Mouse (Mus musculus) hindbrain, embryonic 14.5 days (tissue): ENCODE measurements around the gene Eif4g3. TPM values are rescaled to one million over a fixed set of nuclear protein-coding genes. Genes with fewer than 3 reads are reported as not detected.

Experiments used
- ATAC-seq: fragments of 200-750 bp; cut with Nextera tagmentation; 2 replicates; pipeline ENCODE4 v1.8.0; 2017; ENCODE audit warnings: moderate number of reproducible peaks, mild to moderate bottlenecking, moderate TSS enrichment, moderate library complexity; ENCODE audit not compliant: low FRiP score
- DNase-seq: peaks from one replicate; pipeline ENCODE4 v3.0.0-alpha.2; 2015; ENCODE audit warnings: low spot score
- H3K27ac ChIP-seq: fragments of 300-500 bp; sonication (generic); 2 replicates; pipeline ENCODE4 v1.5.1; 2014; ENCODE audit warnings: mild to moderate bottlenecking, moderate library complexity
- H3K27me3 ChIP-seq: fragments of 300-500 bp; sonication (generic); 2 replicates; pipeline ENCODE4 v1.6.1; 2014; ENCODE audit warnings: mild to moderate bottlenecking, low read length, mixed read lengths; ENCODE audit not compliant: control insufficient read depth, insufficient read depth
- H3K36me3 ChIP-seq: fragments of 300-500 bp; sonication (generic); replicated peaks from 2 replicates; pipeline ENCODE4 v1.6.1; 2014; ENCODE audit not compliant: control insufficient read depth, insufficient read depth
- H3K4me1 ChIP-seq: fragments of 300-500 bp; sonication (generic); replicated peaks from 2 replicates; pipeline ENCODE4 v1.6.1; 2014; ENCODE audit warnings: antibody characterized with exemption, low read length, mixed read lengths; ENCODE audit not compliant: control insufficient read depth, insufficient read depth
- H3K4me2 ChIP-seq: fragments of 300-500 bp; sonication (generic); replicated peaks from 2 replicates; pipeline ENCODE4 v1.6.1; 2014; ENCODE audit warnings: mild to moderate bottlenecking, moderate library complexity
- H3K4me3 ChIP-seq: fragments of 300-500 bp; sonication (generic); replicated peaks from 2 replicates; pipeline ENCODE4 v1.5.1; 2014; ENCODE audit warnings: mild to moderate bottlenecking, low read length
- H3K9ac ChIP-seq: fragments of 300-500 bp; sonication (generic); 2 replicates; pipeline ENCODE4 v1.6.1; 2014
- H3K9me3 ChIP-seq: fragments of 300-500 bp; sonication (generic); 2 replicates; pipeline ENCODE4 v1.6.1; 2016; ENCODE audit warnings: low read length; ENCODE audit not compliant: control insufficient read depth
- WGBS: fragments of 180-500 bp; shearing (Covaris S2); extraction: QIAGEN DNeasy Blood & Tissue Kit; methylation state at CpG from one replicate; pipeline ENCODE4 v1.1.7; 2014; 5-methylcytosine and 5-hydroxymethylcytosine counted together
- polyA plus RNA-seq: library from polyadenylated mRNA; unstranded; fragments of >200 nt; fragmentation: Nextera tagmentation; extraction: Ambion mirVana; gene quantifications from 2 replicates; pipeline ENCODE4 v1.2.1, GENCODE M21; 2014

Gene Eif4g3
- polyA plus RNA-seq, 1 experiment from 2014 or later = 65.3 TPM

- no peak overlapping the region for H3K4me2 ChIP-seq
- ATAC-seq (no peak), DNase-seq (no peak)
- no peak overlapping the region for H3K27ac ChIP-seq
- H3K4me3 ChIP-seq = no peak overlapping the region
- no peak overlapping the region for H3K9ac ChIP-seq
- no peaks in the 10 kb centered on the region for H3K27me3 ChIP-seq
- H3K4me1 ChIP-seq = no peaks in the 10 kb centered on the region
- peaks cover 14% of the 10 kb centered on the region; the same call in 1 of the 2 replicates for H3K36me3 ChIP-seq
- 90% methylated on average over 7 of the region's 7 CpGs for WGBS
- H3K9me3 ChIP-seq = no peaks in the 10 kb centered on the region
Observed at GRCm38 (mm10) chr4:138091562-138092194, 98.9 kb downstream of the Eif4g3 start.

- Histone ChIP-seq H3K27ac (no peak overlapping the region), H3K4me1 (no peaks in the 10 kb centered on the region), H3K36me3 (peaks cover 72% of the 10 kb centered on the region), H3K4me3 (no peak overlapping the region), H3K9me3 (no peaks in the 10 kb centered on the region), H3K27me3 (no peaks in the 10 kb centered on the region), H3K9ac (no peak overlapping the region), H3K4me2 (no peak overlapping the region)
- 83% methylated on average over 7 of the region's 7 CpGs for WGBS
- no peak for DNase-seq
- ATAC-seq = no peak
Observed at GRCm38 (mm10) chr4:138100456-138100855, 107.6 kb downstream of the Eif4g3 start.

GRCm38 (mm10) chr4:138101795-138102194, 109.0 kb downstream of the Eif4g3 start:
- DNase-seq (no peak), ATAC-seq (no peak)
- no peaks in the 10 kb centered on the region for H3K9me3 ChIP-seq
- no peaks in the 10 kb centered on the region for H3K4me1 ChIP-seq
- H3K27me3 ChIP-seq = no peaks in the 10 kb centered on the region
- no peak overlapping the region for H3K4me3 ChIP-seq
- WGBS = 86% methylated on average over 10 of the region's 10 CpGs
- H3K9ac ChIP-seq = no peak overlapping the region
- no peak overlapping the region for H3K27ac ChIP-seq
- H3K4me2 ChIP-seq = no peak overlapping the region
- H3K36me3 ChIP-seq = peaks cover 82% of the 10 kb centered on the region

GRCm38 (mm10) chr4:138102413-138102812, 109.6 kb downstream of the Eif4g3 start:
- Histone ChIP-seq H3K9ac (no peak overlapping the region), H3K27ac (no peak overlapping the region), H3K27me3 (no peaks in the 10 kb centered on the region), H3K4me1 (no peaks in the 10 kb centered on the region), H3K36me3 (peaks cover 81% of the 10 kb centered on the region), H3K4me2 (no peak overlapping the region), H3K4me3 (no peak overlapping the region), H3K9me3 (no peaks in the 10 kb centered on the region)
- DNase-seq (no peak), ATAC-seq (no peak)
- 87% methylated on average over 3 of the region's 3 CpGs for WGBS

GRCm38 (mm10) chr4:138104967-138105366, 112.1 kb downstream of the Eif4g3 start:
- 92% methylated on average over 3 of the region's 3 CpGs for WGBS
- H3K9ac ChIP-seq = no peak overlapping the region
- H3K27ac ChIP-seq = no peak overlapping the region
- ATAC-seq = no peak
- H3K27me3 ChIP-seq = no peaks in the 10 kb centered on the region
- no peaks in the 10 kb centered on the region for H3K4me1 ChIP-seq
- no peak overlapping the region for H3K4me2 ChIP-seq
- H3K36me3 ChIP-seq = peaks cover 77% of the 10 kb centered on the region
- no peaks in the 10 kb centered on the region for H3K9me3 ChIP-seq
- no peak overlapping the region for H3K4me3 ChIP-seq
- no peak for DNase-seq

- H3K4me1 ChIP-seq = no peaks in the 10 kb centered on the region
Observed at GRCm38 (mm10) chr4:138107441-138108409, 114.9 kb downstream of the Eif4g3 start.

GRCm38 (mm10) chr4:138108541-138108940, 115.7 kb downstream of the Eif4g3 start:
- ATAC-seq (no peak), DNase-seq (no peak)
- Histone ChIP-seq H3K9ac (no peak overlapping the region), H3K4me1 (no peaks in the 10 kb centered on the region), H3K27ac (no peak overlapping the region), H3K27me3 (no peaks in the 10 kb centered on the region), H3K9me3 (no peaks in the 10 kb centered on the region), H3K36me3 (peaks cover 61% of the 10 kb centered on the region), H3K4me3 (no peak overlapping the region), H3K4me2 (no peak overlapping the region)
- 68% methylated on average over 2 of the region's 2 CpGs for WGBS

More at GRCm38 (mm10) chr4:138107441-138108409, 114.9 kb downstream of the Eif4g3 start:
- H3K9ac ChIP-seq = no peak overlapping the region
- no peak overlapping the region for H3K4me3 ChIP-seq
- peaks cover 66% of the 10 kb centered on the region for H3K36me3 ChIP-seq
- peak; percentile 87 for DNase-seq
- WGBS = 86% methylated on average over 7 of the region's 7 CpGs
- no peaks in the 10 kb centered on the region for H3K27me3 ChIP-seq
- no peak overlapping the region for H3K27ac ChIP-seq
- ATAC-seq = no peak
- H3K4me2 ChIP-seq = no peak overlapping the region
- H3K9me3 ChIP-seq = no peaks in the 10 kb centered on the region

GRCm38 (mm10) chr4:138109332-138109731, 116.5 kb downstream of the Eif4g3 start:
- Histone ChIP-seq H3K9ac (no peak overlapping the region), H3K4me3 (no peak overlapping the region), H3K27me3 (no peaks in the 10 kb centered on the region), H3K9me3 (no peaks in the 10 kb centered on the region), H3K36me3 (peaks cover 61% of the 10 kb centered on the region), H3K27ac (no peak overlapping the region), H3K4me1 (no peaks in the 10 kb centered on the region), H3K4me2 (no peak overlapping the region)
- DNase-seq (no peak), ATAC-seq (no peak)
- WGBS = 26% methylated on average over 3 of the region's 3 CpGs

GRCm38 (mm10) chr4:138111858-138112257, 119.0 kb downstream of the Eif4g3 start:
- Histone ChIP-seq H3K4me1 (no peaks in the 10 kb centered on the region), H3K27ac (no peak overlapping the region), H3K9me3 (no peaks in the 10 kb centered on the region), H3K27me3 (no peaks in the 10 kb centered on the region), H3K4me3 (no peak overlapping the region), H3K4me2 (no peak overlapping the region), H3K9ac (no peak overlapping the region), H3K36me3 (peaks cover 52% of the 10 kb centered on the region)
- WGBS = 81% methylated on average over 5 of the region's 5 CpGs
- no peak for ATAC-seq
- DNase-seq = no peak
